10 mouse cellular contexts compared by ENCODE assay signal in the genomic region with DNA sequence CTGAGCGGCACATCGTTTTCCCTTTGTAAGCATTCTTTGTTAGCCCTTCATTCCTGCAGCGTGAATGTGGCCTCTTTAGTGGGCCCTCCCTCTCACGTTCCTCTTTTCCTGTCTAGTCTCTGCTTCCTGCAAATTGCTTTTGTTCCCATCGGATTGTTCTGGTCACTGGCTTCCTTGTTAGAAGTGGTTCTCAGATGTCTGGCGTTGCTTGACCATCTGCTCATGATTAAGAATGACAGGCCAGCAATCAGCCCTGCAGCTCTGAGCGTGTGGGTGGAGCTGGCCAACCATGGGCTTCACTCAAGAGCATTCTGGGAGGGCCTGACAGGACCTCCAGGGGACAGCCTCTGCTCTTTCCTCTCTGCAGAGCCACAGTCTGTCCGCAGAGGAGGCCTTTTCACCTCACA.
A peak's percentile ranks its signal among the peaks of the same experiment; 100 is the strongest.
DNase-seq lines count a peak whose midpoint lies in the region; ATAC-seq lines count a peak whose summit lies in the region.
"Had no signal": no experiment of that assay in that cellular context is flagged by ENCODE, and none has a peak within 500 bp of the region (broad histone marks: within the 10 kb centered on the region; RNA-seq: fewer than 3 reads in every experiment).

No protein-coding gene starts in this region.

- no peaks in the 10 kb centered on the region for H3K36me3 ChIP-seq in hindbrain, embryonic 11.5 days (ENCODE audit: control insufficient read depth, insufficient read depth, low read length)
- no peaks in the 10 kb centered on the region for H3K36me3 ChIP-seq in neural tube, embryonic 12.5 days
- H3K36me3 ChIP-seq: stomach, embryonic 15.5 days had no signal

- peak; percentile 95 for ATAC-seq in hindbrain, embryonic 11.5 days (ENCODE audit: low FRiP score)
- peak; percentile 79; the same call in 1 of the 2 replicates for ATAC-seq in neural tube, embryonic 12.5 days (ENCODE audit: low FRiP score, low read depth)
- no peak for ATAC-seq in erythroid progenitor cell, adult 5-6 weeks (replicated peaks; ENCODE audit: low FRiP score, poor library complexity, severe bottlenecking)
- ATAC-seq: Patski had no signal

- H3K4me1 ChIP-seq in hindbrain, embryonic 11.5 days (replicated peaks; ENCODE audit: control insufficient read depth, insufficient read depth, low read length) = peaks cover 8% of the 10 kb centered on the region; the same call in 1 of the 2 replicates
- H3K4me1 ChIP-seq in neural tube, embryonic 12.5 days = peaks cover 27% of the 10 kb centered on the region

- H3K9ac ChIP-seq in hindbrain, embryonic 11.5 days (ENCODE audit: low read depth, low read length) = peak overlapping the region; percentile 40
- H3K9ac ChIP-seq in neural tube, embryonic 12.5 days = no peak overlapping the region
- H3K9ac ChIP-seq: stomach, embryonic 15.5 days had no signal

- no peak overlapping the region for H3K4me2 ChIP-seq in hindbrain, embryonic 11.5 days (replicated peaks; ENCODE audit: low read depth, low read length)
- no peak overlapping the region; the same call in 1 of the 2 replicates for H3K4me2 ChIP-seq in neural tube, embryonic 12.5 days (replicated peaks)
- H3K4me2 ChIP-seq: stomach, embryonic 15.5 days had no signal

- no peaks in the 10 kb centered on the region for H3K27me3 ChIP-seq in hindbrain, embryonic 11.5 days (ENCODE audit: control insufficient read depth, insufficient read depth, low read length)
- H3K27me3 ChIP-seq in neural tube, embryonic 12.5 days (replicated peaks) = no peaks in the 10 kb centered on the region
- H3K27me3 ChIP-seq: Patski; stomach, embryonic 15.5 days had no signal

- peak overlapping the region; percentile 92 for H3K27ac ChIP-seq in hindbrain, embryonic 11.5 days (ENCODE audit: low read depth, low read length)
- peak overlapping the region; percentile 66 for H3K27ac ChIP-seq in neural tube, embryonic 12.5 days
- H3K27ac ChIP-seq: stomach, embryonic 15.5 days had no signal

- no peak overlapping the region for H3K4me3 ChIP-seq in hindbrain, embryonic 11.5 days (ENCODE audit: low read depth, low read length)
- no peak overlapping the region for H3K4me3 ChIP-seq in neural tube, embryonic 12.5 days
- H3K4me3 ChIP-seq: stomach, embryonic 15.5 days had no signal

- H3K9me3 ChIP-seq in hindbrain, embryonic 11.5 days (ENCODE audit: control insufficient read depth, low read length) = no peaks in the 10 kb centered on the region
- H3K9me3 ChIP-seq in neural tube, embryonic 12.5 days = no peaks in the 10 kb centered on the region
- H3K9me3 ChIP-seq: stomach, embryonic 15.5 days had no signal

- DNase-seq in layer of hippocampus, adult 11-12 months (ENCODE audit: low spot score) = peak; percentile 11
- no peak for DNase-seq in layer of hippocampus, adult 18-20 months (ENCODE audit: low spot score in 2 of 2)
- peak; percentile 96 for DNase-seq in embryo, embryonic 10 days (ENCODE audit: low spot score)
- peak; percentile 82 for DNase-seq in hindbrain, embryonic 11.5 days (ENCODE audit: low spot score)
- no peak for DNase-seq in thymus, adult 18-20 months
- no peak for DNase-seq in B cell, adult 2 months

- 1% methylated on average over 8 of the region's 8 CpGs for WGBS in hindbrain, embryonic 11.5 days
- WGBS in neural tube, embryonic 12.5 days = under 1% methylated on average over 8 of the region's 8 CpGs

Comparison
In these comparisons a context has a peak if more than half of its experiments do, and no peak if none do; other contexts are left out.
1. DNase-seq: peak in layer of hippocampus, adult 11-12 months (single experiment), embryo, embryonic 10 days (single experiment) and hindbrain, embryonic 11.5 days (single experiment); none in layer of hippocampus, adult 18-20 months (0 of 2), thymus, adult 18-20 months (0 of 2) and B cell, adult 2 months (0 of 2).